Mouse (Mus musculus): ENCODE measurements around the gene Gnai3.

Gnai3 gene

GRCm38 (mm10) chr3:108158383-108159037 lies 12.6 kb upstream of the Gnai3 start:
- DNase-seq, result no peak

- peak; percentile 45 for DNase-seq
These were observed 8.7 kb upstream of the Gnai3 start, which contains the start of gene Gpr61 for GRCm38 (mm10) chr3:108154656-108155055. Gene Gpr61, minus strand, starts transcription at chr3:108154882.

DNA sequence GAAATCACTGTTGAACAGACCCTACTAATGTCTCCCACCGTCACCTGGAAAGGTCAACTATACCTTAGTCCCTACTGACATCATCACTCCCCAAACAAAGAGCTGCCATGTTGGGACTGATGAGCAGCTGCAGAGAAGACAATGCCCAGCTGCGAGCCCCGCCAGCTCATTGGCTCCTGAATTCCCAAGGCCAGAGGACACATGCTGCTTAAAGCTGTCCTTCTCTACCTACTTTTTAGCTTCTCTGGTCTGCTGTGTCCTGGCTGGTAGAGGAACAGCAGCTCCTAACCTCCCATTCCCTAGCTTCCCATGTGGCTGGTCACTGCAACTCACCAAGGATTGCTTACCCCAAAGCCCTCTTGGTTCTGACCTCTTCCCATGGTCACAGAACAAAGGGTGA lies 6.3 kb upstream of the Gnai3 start:
- no peak for DNase-seq

DNA sequence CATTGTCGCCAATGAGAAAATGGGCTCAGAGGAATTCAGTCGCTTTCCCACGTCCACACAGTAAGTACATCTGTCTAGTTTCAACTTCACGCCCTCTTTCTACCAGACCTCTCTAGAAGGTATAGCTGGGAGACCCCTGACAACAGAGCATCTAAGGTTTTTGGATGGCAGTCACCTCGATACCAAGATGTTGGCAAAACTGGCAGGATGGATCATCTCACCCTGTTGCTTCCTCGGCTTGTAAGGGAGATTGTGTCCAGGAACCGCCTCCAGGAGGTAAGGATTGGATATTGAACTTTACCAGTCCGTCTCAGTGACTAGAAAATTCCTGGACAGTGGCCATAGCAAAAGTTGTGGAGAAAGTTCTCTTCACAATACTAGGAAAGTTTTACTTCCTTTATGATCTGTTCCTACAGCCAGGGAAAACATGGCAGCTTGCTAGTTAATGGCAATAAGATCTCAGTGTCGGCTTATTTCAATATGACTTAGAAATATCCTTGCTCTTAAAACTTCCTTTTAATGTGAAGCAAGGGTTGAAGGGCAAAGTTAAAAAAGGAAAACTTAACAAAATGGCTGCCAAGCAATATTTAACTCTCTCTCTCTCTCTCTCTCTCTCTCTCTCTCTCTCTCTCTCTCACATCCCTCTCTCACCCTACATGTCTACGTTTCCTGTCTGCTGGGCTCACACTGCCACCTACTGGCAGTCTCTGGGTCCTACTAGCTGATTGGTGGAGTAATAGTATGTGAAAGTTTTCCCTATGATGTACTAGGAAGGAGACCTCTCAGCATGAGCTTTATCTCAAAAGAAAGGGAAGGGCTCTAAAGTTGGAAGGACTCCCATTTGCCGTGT lies 1.7 kb upstream of the Gnai3 start:
- DNase-seq, result peak; percentile 84

GRCm38 (mm10) chr3:108146671-108147070 lies 725 bp upstream of the Gnai3 start:
- DNase-seq, result no peak

DNA sequence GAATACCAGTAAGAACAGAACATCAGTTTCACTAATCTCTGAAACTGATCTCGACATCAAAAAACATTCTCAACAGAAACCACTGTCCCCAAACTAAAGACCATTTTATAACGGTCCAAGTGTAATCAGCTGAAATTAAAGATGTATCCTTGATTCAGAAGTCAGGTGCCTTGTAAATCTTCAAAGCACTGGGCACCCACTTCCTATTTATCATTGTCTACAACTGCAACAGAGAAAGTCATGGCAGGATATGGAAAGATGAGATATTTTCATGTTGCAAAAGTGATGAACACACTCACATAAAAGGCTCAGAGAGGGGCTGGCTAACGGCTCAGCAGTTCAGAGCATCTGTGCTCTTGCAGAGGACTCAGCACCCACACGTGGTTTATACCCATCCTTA lies 5.2 kb downstream of the Gnai3 start:
- no peak for DNase-seq

DNA sequence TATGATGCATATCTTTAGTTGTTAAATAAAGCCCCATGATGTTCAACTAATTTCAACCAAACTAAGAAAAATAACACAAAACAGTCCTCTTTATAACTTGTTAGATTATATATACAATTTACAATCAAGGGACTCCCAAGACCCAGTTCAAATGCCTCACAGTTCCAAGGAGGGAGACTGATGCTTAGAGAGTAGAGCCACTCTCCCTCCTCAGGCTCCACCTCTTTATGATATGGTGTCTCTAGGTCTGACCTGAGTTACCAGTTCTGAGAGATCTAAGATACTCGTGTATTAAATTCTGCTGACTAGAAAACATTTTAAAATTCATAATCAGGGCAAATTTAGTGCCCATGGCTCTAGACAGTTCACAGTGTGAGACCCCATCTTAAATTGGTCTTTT lies 6.8 kb downstream of the Gnai3 start:
- no peak for DNase-seq

GRCm38 (mm10) chr3:108134701-108135100 lies 11.2 kb downstream of the Gnai3 start:
- DNase-seq, result no peak

- DNase-seq, result no peak
These were observed 13.5 kb downstream of the Gnai3 start for GRCm38 (mm10) chr3:108132484-108132883.

- no peak for DNase-seq
These were observed 14.1 kb downstream of the Gnai3 start for GRCm38 (mm10) chr3:108131821-108132220.

DNA sequence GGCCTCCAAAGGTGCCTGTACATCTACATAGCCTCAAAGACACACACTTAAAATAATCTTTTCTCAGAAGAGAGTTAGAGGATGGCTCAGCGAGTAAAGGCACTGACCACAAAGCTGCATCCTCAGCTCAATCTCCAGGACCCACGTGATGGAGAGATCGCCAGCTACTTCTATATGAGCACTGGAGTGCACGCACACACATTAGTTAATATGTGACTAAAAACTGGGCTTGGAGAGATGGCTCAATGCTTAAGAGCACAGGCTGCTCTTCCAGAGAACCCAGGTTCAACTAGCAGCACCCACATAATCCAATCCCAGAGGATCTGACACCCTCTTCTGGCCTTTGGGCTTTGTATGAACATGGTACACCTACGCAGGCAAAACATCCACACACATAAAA lies 14.7 kb downstream of the Gnai3 start:
- no peak for DNase-seq

- no peak for DNase-seq
These were observed 16.1 kb downstream of the Gnai3 start for GRCm38 (mm10) chr3:108129804-108130203.

DNA sequence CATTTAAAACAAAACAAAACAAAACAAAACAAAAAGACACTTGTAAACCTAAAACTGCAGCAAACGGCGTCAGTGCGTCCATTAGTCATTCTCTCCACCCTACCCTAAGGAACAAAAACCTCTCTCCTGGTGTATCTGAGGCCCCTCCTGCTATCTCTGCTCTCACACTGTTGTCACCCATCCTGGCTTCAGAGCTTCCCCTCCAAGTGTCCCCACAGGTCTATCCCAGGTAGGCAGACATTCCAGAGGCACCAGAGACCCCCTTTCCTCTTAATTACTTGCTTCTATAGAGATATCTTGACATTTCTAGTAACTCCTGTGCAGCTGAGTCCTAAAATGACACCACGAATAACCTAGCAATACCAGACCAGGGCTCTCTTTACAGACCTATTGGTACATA lies 16.6 kb downstream of the Gnai3 start:
- no peak for DNase-seq

GRCm38 (mm10) chr3:108128520-108128919 lies 17.4 kb downstream of the Gnai3 start:
- no peak for DNase-seq

DNA sequence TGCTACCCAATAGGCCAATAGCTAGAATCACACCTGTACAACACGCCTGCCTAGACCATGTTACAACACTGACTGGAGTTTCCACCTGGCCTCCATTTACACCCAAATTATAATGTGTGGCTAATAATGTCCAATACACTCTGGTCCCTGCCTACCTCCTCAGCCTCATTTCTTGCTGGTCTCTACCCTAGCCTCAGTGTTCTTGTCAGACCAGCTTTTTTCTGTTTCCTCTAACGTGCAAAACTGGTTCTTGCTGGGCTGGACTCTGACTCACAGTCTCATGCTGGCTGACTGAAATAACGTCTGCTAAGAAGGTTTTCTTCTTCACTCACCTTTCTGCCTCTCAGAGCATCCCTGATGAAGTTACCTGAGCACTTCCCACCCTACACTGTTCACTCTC lies 19.6 kb downstream of the Gnai3 start:
- no peak for DNase-seq

DNA sequence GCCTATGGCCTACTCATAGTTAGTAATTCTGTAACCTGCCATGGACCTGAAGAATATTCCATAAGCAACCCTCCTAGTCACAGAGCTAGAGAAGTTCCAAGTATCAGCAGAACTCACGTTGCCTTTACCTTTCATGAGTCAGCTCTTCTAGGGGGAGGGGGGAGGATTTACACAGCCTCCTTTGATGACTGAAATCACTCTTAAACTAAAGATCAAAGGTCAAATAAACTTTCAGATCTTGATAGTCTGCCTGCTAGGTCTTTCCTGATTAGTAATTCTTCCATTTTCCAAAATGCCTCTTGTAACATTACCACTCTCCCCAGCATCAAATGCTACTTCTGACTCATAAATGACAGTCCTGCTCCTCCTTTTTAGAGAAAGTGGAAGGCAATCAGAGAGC lies 21.8 kb downstream of the Gnai3 start:
- DNase-seq, result no peak

- DNase-seq, result no peak
These were observed 22.7 kb downstream of the Gnai3 start for GRCm38 (mm10) chr3:108123242-108123641.

GRCm38 (mm10) chr3:108121101-108121500 lies 24.8 kb downstream of the Gnai3 start:
- no peak for DNase-seq

DNA sequence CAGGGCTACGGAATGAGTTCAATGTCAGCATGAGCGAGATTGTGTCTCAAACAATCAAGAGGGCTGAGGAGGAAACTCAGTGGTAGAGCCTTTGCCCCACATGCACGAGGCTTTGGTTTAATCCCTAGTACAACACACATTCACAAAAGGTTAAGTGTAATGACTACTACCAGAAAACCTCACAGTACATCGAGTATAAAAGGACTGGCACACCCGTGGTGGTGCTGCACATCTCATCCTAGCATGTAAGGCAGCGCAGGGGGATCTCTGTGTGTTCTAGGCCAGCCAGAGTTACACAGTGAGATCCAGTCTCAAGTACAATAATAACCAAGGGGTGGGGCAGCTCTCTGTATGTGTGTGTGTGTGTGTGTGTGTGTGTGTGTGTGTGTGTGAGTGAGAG lies 28.5 kb downstream of the Gnai3 start:
- DNase-seq, result no peak

DNA sequence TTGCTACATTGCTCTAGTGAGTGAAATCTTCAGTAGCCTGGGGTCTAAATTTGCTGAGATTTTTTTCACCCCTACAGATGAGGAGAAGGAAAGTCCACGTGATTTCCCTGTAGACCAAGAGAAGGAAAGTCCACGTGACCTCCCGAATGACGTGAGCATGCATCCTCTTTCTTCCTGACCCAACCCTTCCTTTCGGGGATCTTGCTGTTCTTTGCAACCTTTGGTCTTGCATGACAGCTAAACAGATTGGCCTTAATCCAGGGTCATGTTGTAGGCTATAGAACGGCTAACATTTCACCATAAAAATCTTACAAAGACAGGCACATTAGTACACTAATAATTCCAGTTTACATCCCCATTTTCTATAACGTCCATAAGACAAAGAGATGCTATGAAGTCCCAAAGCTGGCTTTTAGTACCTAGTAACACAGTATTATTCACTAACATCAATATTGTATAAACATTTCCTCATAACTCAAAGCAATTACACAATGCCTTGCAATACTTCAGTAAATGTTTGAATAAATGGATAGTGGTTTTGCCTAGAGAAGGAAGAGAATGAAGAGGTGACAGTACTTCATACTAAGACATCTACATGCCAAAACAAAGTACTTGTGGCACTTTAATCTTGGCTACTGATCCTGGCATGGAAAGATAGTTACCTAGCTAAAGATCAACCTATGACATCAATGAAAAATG lies 32.2 kb downstream of the Gnai3 start:
- no peak for DNase-seq

DNA sequence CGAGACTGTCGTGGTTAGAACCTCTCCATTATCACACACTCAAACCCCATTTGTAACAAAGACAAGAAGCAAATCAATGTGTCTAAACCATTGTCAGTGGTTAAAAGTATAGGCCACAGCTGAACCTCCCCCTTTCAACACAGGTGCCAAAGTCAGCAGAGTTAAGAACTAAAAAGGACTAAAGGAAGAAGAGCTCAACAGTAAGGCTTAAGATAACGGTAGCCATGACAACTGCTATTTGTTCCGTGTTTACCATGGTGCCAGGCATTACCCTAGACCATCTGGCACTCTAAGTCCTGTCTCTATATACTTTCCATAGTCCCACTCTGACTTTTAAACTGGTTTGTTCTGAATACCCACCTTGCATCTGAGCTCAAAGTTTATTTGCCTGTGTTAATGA lies 33.3 kb downstream of the Gnai3 start:
- no peak for DNase-seq

GRCm38 (mm10) chr3:108112246-108112645 lies 33.7 kb downstream of the Gnai3 start:
- DNase-seq, result no peak

GRCm38 (mm10) chr3:108111320-108111719 lies 34.6 kb downstream of the Gnai3 start:
- DNase-seq, result no peak

DNA sequence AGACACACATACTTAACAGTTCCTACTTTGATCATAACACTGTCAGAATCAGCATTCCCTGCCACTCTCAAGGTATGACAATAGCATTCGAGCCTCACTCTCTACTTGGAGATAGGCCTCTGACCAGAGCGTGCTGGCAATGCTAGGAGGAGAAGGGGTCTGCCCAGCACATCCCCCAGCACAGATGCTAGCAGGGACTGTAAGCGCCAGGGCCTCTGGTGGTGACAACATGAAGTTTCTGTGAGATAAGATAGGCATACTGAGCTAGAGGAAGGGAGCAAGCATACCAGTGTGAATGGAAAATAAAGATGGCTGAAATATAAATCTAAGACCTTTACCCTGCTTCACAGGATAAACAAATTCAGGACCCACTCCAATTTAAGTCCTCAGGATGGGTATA lies 40.7 kb downstream of the Gnai3 start:
- DNase-seq, result no peak
